Mouse (Mus musculus): Measurements from ENCODE around the gene Trip11. TPM values are rescaled to one million over a fixed set of nuclear protein-coding genes. Genes with fewer than 3 reads are reported as not detected.

The Trip11 gene
- polyA plus RNA-seq (2015; fragmentation: Illumina TruSeq; extraction: RNeasy Lipid Tissue Mini Kit (QIAGEN cat#74804); ENCODE audit: insufficient read depth, low read depth, low replicate concordance), result 6.3 TPM

DNA sequence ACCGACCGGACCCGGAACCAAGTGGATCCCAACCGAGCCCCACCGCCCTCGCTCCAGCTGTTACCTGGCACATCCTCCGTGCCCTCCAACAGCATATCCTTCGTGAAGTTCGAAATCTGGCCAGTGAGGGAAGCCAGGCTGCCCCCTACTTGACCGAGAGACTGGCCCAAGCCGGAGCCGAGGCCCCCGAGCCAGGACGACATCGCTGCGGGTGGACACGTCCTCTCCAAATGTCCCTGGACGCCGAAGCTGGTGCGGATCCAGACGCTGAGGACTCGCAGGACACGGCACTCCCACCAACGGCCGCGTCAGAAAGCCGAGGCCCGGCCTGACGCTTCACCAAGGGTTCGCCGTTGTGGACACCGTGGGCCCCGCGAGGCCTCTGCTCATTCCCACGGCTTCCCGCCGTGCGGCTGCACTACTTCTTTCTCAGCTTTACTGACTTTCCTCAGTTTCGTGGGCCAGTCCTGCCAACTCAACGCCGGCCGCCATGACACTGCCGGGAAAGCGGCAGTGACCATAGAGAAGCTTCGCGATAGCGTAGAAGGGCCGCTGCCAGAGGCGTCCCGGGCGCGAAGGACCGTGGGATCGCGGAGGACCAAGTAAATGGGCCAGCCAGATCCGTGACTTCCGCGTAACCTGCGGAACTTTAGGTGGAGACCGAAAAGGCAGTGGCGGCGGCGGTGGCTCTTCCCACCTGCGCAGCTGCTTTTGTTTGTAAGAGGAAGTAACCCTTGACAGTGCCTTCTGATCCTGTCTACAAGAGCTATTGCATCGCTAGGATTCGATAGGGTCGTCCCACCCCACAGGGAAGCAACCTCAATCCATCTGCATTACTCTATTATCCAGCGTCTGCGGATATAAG is at the start of gene Trip11:
Trip11 (minus strand) TSS at position 642 of the 865 bp plus-strand sequence.

DNA sequence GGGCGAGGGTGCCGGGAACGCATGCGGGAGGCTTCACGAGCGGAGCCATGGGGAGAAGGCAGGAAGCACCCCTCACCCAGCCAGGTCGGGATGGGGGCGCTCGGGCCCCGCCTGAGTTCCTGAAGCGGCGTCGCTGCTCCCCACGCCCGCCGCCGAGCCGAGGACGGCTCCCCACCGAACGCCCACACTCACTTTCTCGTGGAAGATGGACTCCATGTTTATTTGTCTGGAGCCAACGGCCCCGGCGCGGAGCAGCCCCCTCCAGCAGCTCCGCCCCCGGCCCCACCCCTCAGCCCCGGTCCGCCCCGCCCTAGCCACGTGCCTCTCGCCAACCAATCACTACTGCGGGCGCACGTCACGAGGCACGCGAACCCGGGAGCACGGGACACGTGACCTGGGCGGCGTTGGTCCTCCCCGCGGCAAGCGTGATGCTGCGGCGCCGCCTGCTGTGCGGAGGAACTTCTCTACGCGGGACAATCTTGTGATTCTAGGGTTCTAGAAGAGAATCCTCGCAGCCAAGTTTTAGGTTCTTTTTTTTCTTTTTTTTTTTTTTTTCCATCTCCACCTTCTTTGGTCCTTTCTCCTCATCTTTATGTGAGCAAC is 45.0 kb upstream of the Trip11 start, which contains the start of gene Atxn3:
Atxn3 (minus strand) TSS at position 305 of the 603 bp plus-strand sequence.

DNA sequence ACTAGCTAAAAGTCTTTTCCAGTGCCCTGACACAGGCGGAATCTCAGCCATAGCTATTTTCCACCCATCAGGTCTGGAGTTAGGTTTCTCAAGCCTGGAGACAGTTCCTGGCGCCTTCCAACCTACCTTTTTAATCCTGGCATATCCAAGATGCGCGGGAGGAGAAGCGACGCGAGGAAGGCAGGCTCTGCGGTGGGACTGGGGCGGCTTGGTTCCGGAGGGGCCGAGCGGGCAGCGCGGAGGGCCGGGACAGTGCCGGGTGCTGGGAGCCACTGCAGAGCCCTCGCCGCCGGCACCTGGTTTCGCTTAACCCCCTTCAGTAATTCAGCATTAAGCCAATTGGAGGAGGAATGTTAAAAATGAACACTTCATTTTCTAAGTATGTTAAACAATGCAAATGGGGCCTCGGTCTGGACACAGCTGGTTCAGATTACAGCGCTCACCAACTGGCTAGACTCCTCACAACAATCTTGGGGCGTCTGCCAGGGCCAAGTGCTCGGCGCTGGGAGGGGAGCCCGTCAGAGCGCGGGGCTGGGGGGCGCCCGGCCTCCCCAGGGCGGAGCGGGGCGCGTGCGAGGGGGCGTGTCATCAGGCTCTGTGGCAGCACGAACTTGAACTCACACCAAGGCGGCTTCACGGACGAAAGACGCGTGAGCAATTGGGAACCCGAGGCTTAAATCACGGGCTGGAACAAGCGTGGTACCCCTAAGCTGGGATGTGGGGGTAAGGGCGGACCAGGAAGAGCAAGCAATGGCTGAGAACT is 94.3 kb downstream of the Trip11 start, which contains the start of gene Fbln5:
Fbln5 (minus strand) TSS at position 448 of the 763 bp plus-strand sequence.

Other genes with a start within 250 kb of the Trip11 start
- 2.1 TPM for gene Tc2n, start 194.7 kb downstream of the Trip11 start, polyA plus RNA-seq (2015; fragmentation: Illumina TruSeq; extraction: RNeasy Lipid Tissue Mini Kit (QIAGEN cat#74804); ENCODE audit: insufficient read depth, low read depth, low replicate concordance)
- gene Fbln5, start 94.2 kb downstream of the Trip11 start, polyA plus RNA-seq (2015; fragmentation: Illumina TruSeq; extraction: RNeasy Lipid Tissue Mini Kit (QIAGEN cat#74804); ENCODE audit: insufficient read depth, low read depth, low replicate concordance), result 17.0 TPM
- 3.0 TPM for gene Atxn3, start 45.0 kb upstream of the Trip11 start, polyA plus RNA-seq (2015; fragmentation: Illumina TruSeq; extraction: RNeasy Lipid Tissue Mini Kit (QIAGEN cat#74804); ENCODE audit: insufficient read depth, low read depth, low replicate concordance)
- 2.3 TPM for gene Cpsf2, start 62.7 kb upstream of the Trip11 start, polyA plus RNA-seq (2015; fragmentation: Illumina TruSeq; extraction: RNeasy Lipid Tissue Mini Kit (QIAGEN cat#74804); ENCODE audit: insufficient read depth, low read depth, low replicate concordance)
- gene Slc24a4, start 215.5 kb upstream of the Trip11 start, polyA plus RNA-seq (2015; fragmentation: Illumina TruSeq; extraction: RNeasy Lipid Tissue Mini Kit (QIAGEN cat#74804); ENCODE audit: insufficient read depth, low read depth, low replicate concordance), result not detected